Mouse (Mus musculus) limb, embryonic 14.5 days (tissue): Measurements from ENCODE around the gene Timm8b. TPM values are rescaled to one million over a fixed set of nuclear protein-coding genes. Genes with fewer than 3 reads are reported as not detected.
A peak's percentile ranks its signal among the peaks of the same experiment; 100 is the strongest.

Source experiments
- ATAC-seq: fragments of 200-750 bp; cut with Nextera tagmentation; 2 replicates; pipeline ENCODE4 v1.8.0; 2017; ENCODE audit warnings: low read depth, moderate number of reproducible peaks, moderate TSS enrichment; ENCODE audit not compliant: low FRiP score
- DNase-seq: peaks from one replicate; pipeline ENCODE4 v3.0.0-alpha.2; 2015; ENCODE audit warnings: low spot score
- H3K27ac ChIP-seq: fragments of 300-500 bp; sonication (generic); replicated peaks from 2 replicates; pipeline ENCODE4 v1.5.1; 2014; ENCODE audit warnings: low read depth, mild to moderate bottlenecking, low read length, moderate library complexity, mixed read lengths
- H3K27me3 ChIP-seq: fragments of 300-500 bp; sonication (generic); 2 replicates; pipeline ENCODE4 v1.6.1; 2014; ENCODE audit warnings: low read length, mixed read lengths; ENCODE audit not compliant: control insufficient read depth, insufficient read depth
- H3K36me3 ChIP-seq: fragments of 300-500 bp; sonication (generic); 2 replicates; pipeline ENCODE4 v1.6.1; 2014; ENCODE audit warnings: mild to moderate bottlenecking, low read length, moderate library complexity, mixed read lengths; ENCODE audit not compliant: control insufficient read depth, insufficient read depth
- H3K4me1 ChIP-seq: fragments of 300-500 bp; sonication (generic); 2 replicates; pipeline ENCODE4 v1.6.1; 2014; ENCODE audit warnings: antibody characterized with exemption, low read length, mixed read lengths; ENCODE audit not compliant: control insufficient read depth, insufficient read depth
- H3K4me2 ChIP-seq: fragments of 300-500 bp; sonication (generic); replicated peaks from 2 replicates; pipeline ENCODE4 v1.6.1; 2014; ENCODE audit warnings: low read depth, mild to moderate bottlenecking, low read length, moderate library complexity; ENCODE audit not compliant: severe bottlenecking
- H3K4me3 ChIP-seq: fragments of 300-500 bp; sonication (generic); replicated peaks from 2 replicates; pipeline ENCODE4 v1.5.1; 2014; ENCODE audit warnings: low read length
- H3K9ac ChIP-seq: fragments of 300-500 bp; sonication (generic); 2 replicates; pipeline ENCODE4 v1.6.1; 2014; ENCODE audit warnings: mild to moderate bottlenecking, low read depth, low read length, moderate library complexity; ENCODE audit not compliant: severe bottlenecking
- H3K9me3 ChIP-seq: fragments of 300-500 bp; sonication (generic); 2 replicates; pipeline ENCODE4 v1.6.1; 2016; ENCODE audit warnings: low read length; ENCODE audit not compliant: control insufficient read depth
- POLR2A ChIP-seq: fragments of 200-500 bp; IDR thresholded peaks from 2 replicates; pipeline ENCODE4 v1.8.0; 2012; ENCODE audit warnings: inconsistent platforms, mild to moderate bottlenecking, moderate library complexity, borderline replicate concordance; ENCODE audit not compliant: insufficient read depth, insufficient read length; ENCODE audit errors: extremely low read depth
- WGBS: fragments of 180-500 bp; shearing (Covaris S2); extraction: QIAGEN DNeasy Blood & Tissue Kit; methylation state at CpG from one replicate; pipeline ENCODE4 v1.1.7; 2014; 5-methylcytosine and 5-hydroxymethylcytosine counted together
- polyA plus RNA-seq, 2 experiments: library from polyadenylated mRNA; depleted of rRNA in 1 of 2; stranded (reverse) in 1 of 2; unstranded in 1 of 2; fragments of >200 nt; fragmentation: Nextera tagmentation in 1 of 2; extraction: Ambion mirVana in 1 of 2; gene quantifications; 2 replicates each; pipeline versions ENCODE4 v1.2.1 to v1.2.3; 2012 to 2014

Gene Timm8b
- polyA plus RNA-seq (2012; rRNA removed) (145 and 238 TPM in 2 replicates), polyA plus RNA-seq (2014; fragmentation: Nextera tagmentation; extraction: Ambion mirVana) (239 and 244 TPM in 2 replicates)

- Histone ChIP-seq H3K9me3 (no peaks in the 10 kb centered on the region), H3K4me3 (peak within 1 kb of the TSS; percentile 83), H3K36me3 (peaks cover 44% of the 10 kb centered on the region), H3K9ac (peak within 1 kb of the TSS; percentile 82), H3K27ac (peak within 1 kb of the TSS; percentile 70), H3K27me3 (no peaks in the 10 kb centered on the region), H3K4me2 (peak within 1 kb of the TSS; percentile 70), H3K4me1 (peaks cover 18% of the 10 kb centered on the region)
- TF ChIP-seq POLR2A: peak; percentile 94; the same call in 1 of the 2 replicates
- ATAC-seq: peak; percentile 97
- WGBS: 1% methylated on average over 48 of the region's 48 CpGs
- DNase-seq: peak; percentile 97
These were observed at the start of gene Timm8b, which contains the start of gene Sdhd for GRCm38 (mm10) chr9:50603189-50603997. Gene Timm8b (plus strand): TSS chr9:50603910. Gene Sdhd (minus strand): TSS chr9:50603812.

GRCm38 (mm10) chr9:50554241-50555093, 49.2 kb upstream of the Timm8b start, which contains the start of gene Il18:
Gene Il18 (plus strand): TSS chr9:50554827.
- Histone ChIP-seq H3K9ac (peak within 1 kb of the TSS; percentile 37; the same call in 1 of the 2 replicates), H3K27ac (no peak within 1 kb of the TSS), H3K27me3 (no peaks in the 10 kb centered on the region), H3K36me3 (no peaks in the 10 kb centered on the region), H3K4me1 (no peaks in the 10 kb centered on the region), H3K4me2 (peak within 1 kb of the TSS; percentile 25), H3K4me3 (no peak within 1 kb of the TSS), H3K9me3 (no peaks in the 10 kb centered on the region)
- WGBS: 32% methylated on average over 12 of the region's 12 CpGs
- no peak for TF ChIP-seq POLR2A
- peak; percentile 42 for DNase-seq
- ATAC-seq: no peak

GRCm38 (mm10) chr9:50555094-50555446, 48.6 kb upstream of the Timm8b start, which contains the start of gene Bco2:
Gene Bco2 (minus strand): TSS chr9:50555181.
- DNase-seq (no peak), ATAC-seq (no peak)
- Histone ChIP-seq H3K36me3 (no peaks in the 10 kb centered on the region), H3K4me3 (no peak within 1 kb of the TSS), H3K9ac (peak within 1 kb of the TSS; percentile 37; the same call in 1 of the 2 replicates), H3K27me3 (no peaks in the 10 kb centered on the region), H3K27ac (no peak within 1 kb of the TSS), H3K4me1 (no peaks in the 10 kb centered on the region), H3K4me2 (peak within 1 kb of the TSS; percentile 25), H3K9me3 (no peaks in the 10 kb centered on the region)
- no peak for TF ChIP-seq POLR2A
- WGBS: 22% methylated on average over 2 of the region's 2 CpGs

- Histone ChIP-seq H3K36me3 (no peaks in the 10 kb centered on the region), H3K27ac (no peak within 1 kb of the TSS), H3K4me2 (no peak within 1 kb of the TSS), H3K4me3 (no peak within 1 kb of the TSS), H3K4me1 (no peaks in the 10 kb centered on the region), H3K27me3 (no peaks in the 10 kb centered on the region), H3K9me3 (no peaks in the 10 kb centered on the region), H3K9ac (no peak within 1 kb of the TSS)
- DNase-seq: no peak
- WGBS: 85% methylated on average over 38 of the region's 38 CpGs
- ATAC-seq: no peak
- TF ChIP-seq POLR2A: no peak
These were observed 42.4 kb upstream of the Timm8b start, which contains the start of gene Tex12 for GRCm38 (mm10) chr9:50561145-50561917. Gene Tex12 (minus strand): TSS chr9:50561325.

- Histone ChIP-seq H3K27ac (no peak overlapping the region), H3K4me2 (no peak overlapping the region), H3K36me3 (no peaks in the 10 kb centered on the region), H3K9ac (no peak overlapping the region), H3K27me3 (no peaks in the 10 kb centered on the region), H3K4me3 (no peak overlapping the region), H3K4me1 (no peaks in the 10 kb centered on the region), H3K9me3 (no peaks in the 10 kb centered on the region)
- 54% methylated on average over 2 of the region's 2 CpGs for WGBS
- no peak for TF ChIP-seq POLR2A
- no peak for DNase-seq
- no peak for ATAC-seq
These were observed 41.8 kb upstream of the Timm8b start for GRCm38 (mm10) chr9:50561918-50562360.
